Mouse (Mus musculus): ENCODE data around the gene Gtsf1l.

The Gtsf1l gene

GRCm38 (mm10) chr2:163052826-163053225, 34.8 kb downstream of the Gtsf1l start:
- in situ Hi-C loops (cut with MboI, MseI) = loop anchor here (5.0 kb wide), 1 partner anchor 121 kb away; the partner anchor contains the start of gene Srsf6

- in situ Hi-C loops (cut with MboI, MseI) = loop anchor here (5.0 kb wide), 1 partner anchor 120 kb away; the partner anchor contains the start of gene Srsf6
These were observed 35.6 kb downstream of the Gtsf1l start for GRCm38 (mm10) chr2:163052101-163052500.

- in situ Hi-C loops (cut with MboI, MseI) = loop anchor here (5.0 kb wide), 1 partner anchor 119 kb away; the partner anchor contains the start of gene Srsf6
These were observed 36.0 kb downstream of the Gtsf1l start for GRCm38 (mm10) chr2:163051691-163052090.

GRCm38 (mm10) chr2:163049116-163049515, 38.5 kb downstream of the Gtsf1l start:
- in situ Hi-C loops (cut with MboI, MseI) = no loop called here

- in situ Hi-C loops (cut with MboI, MseI) = no loop called here
These were observed 39.5 kb downstream of the Gtsf1l start for GRCm38 (mm10) chr2:163048125-163048524.

GRCm38 (mm10) chr2:163039940-163040339, 47.7 kb downstream of the Gtsf1l start:
- in situ Hi-C loops (cut with MboI, MseI) = no loop called here
